Mouse (Mus musculus) brain, embryonic 14.5 days (tissue): ENCODE results near the gene Rtn4rl1.

Experiments
- CTCF ChIP-seq: fragments of 200-500 bp; IDR thresholded peaks from 2 replicates; pipeline ENCODE4 v1.5.1; 2012; ENCODE audit warnings: inconsistent platforms, mild to moderate bottlenecking, moderate library complexity, borderline replicate concordance; ENCODE audit not compliant: insufficient read depth, insufficient read length; ENCODE audit errors: extremely low read depth
- POLR2A ChIP-seq: fragments of 200-500 bp; IDR thresholded peaks from 2 replicates; pipeline ENCODE4 v1.6.1; 2012; ENCODE audit warnings: mild to moderate bottlenecking, inconsistent platforms, borderline replicate concordance; ENCODE audit not compliant: poor library complexity, insufficient read depth, insufficient read length, severe bottlenecking; ENCODE audit errors: extremely low read depth

DNA sequence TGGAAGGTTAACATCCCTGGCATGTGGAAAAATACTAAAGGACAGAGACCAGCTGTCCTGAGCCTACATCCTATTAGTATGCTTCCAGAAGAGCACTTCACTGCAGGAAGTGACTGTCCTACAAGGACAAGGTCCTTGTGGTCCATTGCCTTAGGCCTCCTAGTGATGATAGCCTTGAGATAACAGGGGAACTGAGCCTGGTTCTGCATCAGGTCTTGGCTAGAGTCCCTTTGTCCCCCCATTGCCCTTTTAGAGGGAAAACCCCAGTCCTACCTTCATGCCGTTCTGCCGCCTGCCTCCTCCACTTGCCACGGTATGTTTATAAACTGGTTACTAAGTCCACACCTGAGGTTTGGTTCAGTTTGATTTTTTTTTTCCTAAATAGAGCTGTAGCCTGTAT, 68.6 kb downstream of the Rtn4rl1 start:
- TF ChIP-seq CTCF (no peak), POLR2A (no peak)
